Mouse (Mus musculus): ENCODE data around the gene Morc2a. TPM values are rescaled to one million over a fixed set of nuclear protein-coding genes. Genes with fewer than 3 reads are reported as not detected.

Morc2a gene
- polyA plus RNA-seq, 1 experiment from 2014 or later: 24.8 TPM

DNA sequence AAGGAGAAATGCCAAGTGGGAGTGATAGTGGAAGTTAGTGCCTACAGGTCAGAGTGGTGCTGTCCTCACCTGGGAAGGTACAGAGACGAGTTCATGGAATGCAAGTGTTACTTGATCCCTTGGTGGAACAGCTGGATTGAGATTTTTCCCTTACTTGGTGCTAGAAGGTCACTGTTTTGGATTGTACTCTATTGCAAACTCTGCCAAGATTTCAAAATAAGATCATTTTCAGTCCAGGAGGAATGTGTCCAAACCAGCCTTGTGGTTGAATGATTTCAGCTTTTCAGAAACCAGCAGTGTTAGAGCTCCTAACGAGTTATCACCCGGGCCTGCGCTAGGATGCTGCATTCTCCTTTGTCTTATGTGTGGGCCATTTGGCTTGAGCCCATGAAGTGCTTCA lies 25.6 kb downstream of the Morc2a start:
- no peak overlapping the region for H3K4me2 ChIP-seq (ENCODE audit: low read length)
- H3K4me1 ChIP-seq (replicated peaks; ENCODE audit: control insufficient read depth, insufficient read depth, low read length): no peaks in the 10 kb centered on the region
- no peaks in the 10 kb centered on the region for H3K27me3 ChIP-seq (replicated peaks; ENCODE audit: control insufficient read depth, insufficient read depth, low read length)
- H3K27ac ChIP-seq (ENCODE audit: low read depth): no peak overlapping the region
- no peak overlapping the region for H3K9ac ChIP-seq (ENCODE audit: low read length)
- ATAC-seq (replicated peaks; ENCODE audit: low FRiP score, low TSS enrichment, low read depth) (no peak), DNase-seq (ENCODE audit: low spot score) (no peak)
- 91% methylated on average over 4 of the region's 4 CpGs for WGBS
- peaks cover 100% of the 10 kb centered on the region for H3K36me3 ChIP-seq (ENCODE audit: control insufficient read depth, insufficient read depth, low read length)
- no peaks in the 10 kb centered on the region for H3K9me3 ChIP-seq (ENCODE audit: control insufficient read depth, low read length)
- H3K4me3 ChIP-seq (ENCODE audit: low read depth, low read length): no peak overlapping the region

DNA sequence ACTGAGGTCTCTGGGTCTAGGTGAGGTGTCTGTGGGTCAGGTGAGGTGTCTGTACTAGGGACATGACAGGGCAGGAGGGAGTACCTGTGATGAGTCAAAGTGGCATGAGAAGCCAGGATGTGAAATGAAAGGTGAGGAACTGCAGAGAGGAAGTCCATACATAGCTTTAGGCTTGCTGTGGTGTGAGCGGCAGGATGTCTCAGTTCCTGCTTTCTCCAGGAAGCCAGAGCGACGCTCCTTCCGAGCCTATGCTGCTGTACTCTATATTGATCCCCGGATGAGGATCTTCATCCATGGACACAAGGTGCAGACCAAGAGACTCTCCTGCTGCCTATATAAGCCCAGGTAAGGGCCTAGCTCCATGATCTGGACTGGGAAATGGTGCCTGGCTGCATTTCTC lies 27.4 kb downstream of the Morc2a start:
- no peaks in the 10 kb centered on the region for H3K27me3 ChIP-seq (replicated peaks; ENCODE audit: control insufficient read depth, insufficient read depth, low read length)
- peaks cover 100% of the 10 kb centered on the region for H3K36me3 ChIP-seq (ENCODE audit: control insufficient read depth, insufficient read depth, low read length)
- no peaks in the 10 kb centered on the region for H3K4me1 ChIP-seq (replicated peaks; ENCODE audit: control insufficient read depth, insufficient read depth, low read length)
- no peak for DNase-seq (ENCODE audit: low spot score)
- no peak overlapping the region for H3K27ac ChIP-seq (ENCODE audit: low read depth)
- H3K9ac ChIP-seq (ENCODE audit: low read length): no peak overlapping the region
- H3K4me2 ChIP-seq (ENCODE audit: low read length): no peak overlapping the region
- ATAC-seq (replicated peaks; ENCODE audit: low FRiP score, low TSS enrichment, low read depth): no peak
- H3K4me3 ChIP-seq (ENCODE audit: low read depth, low read length): no peak overlapping the region
- 90% methylated on average over 5 of the region's 5 CpGs for WGBS
- H3K9me3 ChIP-seq (ENCODE audit: control insufficient read depth, low read length): no peaks in the 10 kb centered on the region

DNA sequence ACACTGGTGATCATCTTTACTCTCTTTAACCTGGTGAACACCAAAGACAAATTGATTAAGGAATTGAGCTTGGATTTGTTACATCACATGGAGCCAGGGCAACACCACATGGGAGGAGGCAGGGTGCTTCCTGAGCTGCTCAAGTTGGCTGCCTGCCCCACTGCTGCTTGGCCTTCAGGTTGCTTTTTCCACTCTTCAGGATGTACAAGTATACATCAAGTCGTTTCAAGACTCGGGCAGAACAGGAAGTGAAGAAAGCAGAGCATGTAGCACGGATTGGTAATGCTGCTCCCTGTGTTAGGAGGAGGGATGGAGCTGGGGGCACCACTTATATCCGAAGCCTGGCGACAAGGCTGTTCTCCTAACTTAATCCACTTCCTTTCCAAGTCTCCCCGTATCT lies 28.2 kb downstream of the Morc2a start:
- ATAC-seq (replicated peaks; ENCODE audit: low FRiP score, low TSS enrichment, low read depth): no peak
- DNase-seq (ENCODE audit: low spot score): no peak
- WGBS: 82% methylated on average over 6 of the region's 6 CpGs
- no peak overlapping the region for H3K4me2 ChIP-seq (ENCODE audit: low read length)
- no peak overlapping the region for H3K9ac ChIP-seq (ENCODE audit: low read length)
- no peaks in the 10 kb centered on the region for H3K4me1 ChIP-seq (replicated peaks; ENCODE audit: control insufficient read depth, insufficient read depth, low read length)
- H3K9me3 ChIP-seq (ENCODE audit: control insufficient read depth, low read length): no peaks in the 10 kb centered on the region
- H3K36me3 ChIP-seq (ENCODE audit: control insufficient read depth, insufficient read depth, low read length): peaks cover 99% of the 10 kb centered on the region
- H3K4me3 ChIP-seq (ENCODE audit: low read depth, low read length): no peak overlapping the region
- no peak overlapping the region for H3K27ac ChIP-seq (ENCODE audit: low read depth)
- no peaks in the 10 kb centered on the region for H3K27me3 ChIP-seq (replicated peaks; ENCODE audit: control insufficient read depth, insufficient read depth, low read length)

DNA sequence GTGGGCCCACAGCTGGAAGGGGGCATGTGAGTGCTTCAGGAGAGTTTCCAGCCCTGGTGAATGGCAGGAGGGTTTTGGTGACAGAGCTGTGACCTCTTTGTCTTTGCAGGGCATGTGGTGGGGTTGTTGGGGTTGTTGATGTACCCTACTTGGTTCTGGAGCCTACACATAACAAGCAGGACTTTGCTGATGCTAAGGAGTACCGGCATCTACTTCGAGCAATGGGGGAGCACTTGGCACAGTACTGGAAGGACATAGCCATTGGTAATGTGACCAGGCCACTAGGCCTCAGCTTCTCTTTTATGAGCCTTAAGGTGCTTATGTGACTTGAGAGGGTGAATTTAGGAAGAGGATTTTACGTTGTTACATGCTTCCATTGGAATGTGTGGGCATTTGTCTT lies 30.8 kb downstream of the Morc2a start:
- ATAC-seq (replicated peaks; ENCODE audit: low FRiP score, low TSS enrichment, low read depth) (no peak), DNase-seq (ENCODE audit: low spot score) (no peak)
- H3K4me3 ChIP-seq (ENCODE audit: low read depth, low read length): no peak overlapping the region
- H3K9me3 ChIP-seq (ENCODE audit: control insufficient read depth, low read length): no peaks in the 10 kb centered on the region
- H3K4me1 ChIP-seq (replicated peaks; ENCODE audit: control insufficient read depth, insufficient read depth, low read length): no peaks in the 10 kb centered on the region
- no peak overlapping the region for H3K9ac ChIP-seq (ENCODE audit: low read length)
- no peak overlapping the region for H3K27ac ChIP-seq (ENCODE audit: low read depth)
- H3K4me2 ChIP-seq (ENCODE audit: low read length): no peak overlapping the region
- 96% methylated on average over 3 of the region's 3 CpGs for WGBS
- H3K27me3 ChIP-seq (replicated peaks; ENCODE audit: control insufficient read depth, insufficient read depth, low read length): no peaks in the 10 kb centered on the region
- H3K36me3 ChIP-seq (ENCODE audit: control insufficient read depth, insufficient read depth, low read length): peaks cover 99% of the 10 kb centered on the region

DNA sequence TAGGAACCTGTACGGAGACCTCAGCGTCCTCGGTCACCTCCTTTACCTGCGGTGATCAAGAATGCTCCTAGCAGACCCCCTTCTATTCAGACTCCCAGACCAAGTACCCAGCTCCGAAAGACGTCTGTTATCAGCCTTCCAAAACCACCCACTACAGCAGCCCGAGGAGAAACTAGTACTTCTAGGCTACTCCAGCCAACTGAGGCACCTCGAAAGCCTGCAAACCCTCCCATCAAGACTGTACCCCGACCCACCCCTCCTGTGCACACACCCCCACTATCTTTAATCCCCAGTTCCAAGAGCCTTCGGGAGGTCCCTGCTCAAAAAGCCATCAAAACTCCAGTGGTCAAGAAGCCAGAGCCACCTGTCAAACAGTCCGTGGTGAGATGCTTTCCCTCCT lies 34.7 kb downstream of the Morc2a start:
- H3K36me3 ChIP-seq (ENCODE audit: control insufficient read depth, insufficient read depth, low read length): peaks cover 98% of the 10 kb centered on the region
- WGBS: 93% methylated on average over 11 of the region's 11 CpGs
- ATAC-seq (replicated peaks; ENCODE audit: low FRiP score, low TSS enrichment, low read depth): no peak

DNA sequence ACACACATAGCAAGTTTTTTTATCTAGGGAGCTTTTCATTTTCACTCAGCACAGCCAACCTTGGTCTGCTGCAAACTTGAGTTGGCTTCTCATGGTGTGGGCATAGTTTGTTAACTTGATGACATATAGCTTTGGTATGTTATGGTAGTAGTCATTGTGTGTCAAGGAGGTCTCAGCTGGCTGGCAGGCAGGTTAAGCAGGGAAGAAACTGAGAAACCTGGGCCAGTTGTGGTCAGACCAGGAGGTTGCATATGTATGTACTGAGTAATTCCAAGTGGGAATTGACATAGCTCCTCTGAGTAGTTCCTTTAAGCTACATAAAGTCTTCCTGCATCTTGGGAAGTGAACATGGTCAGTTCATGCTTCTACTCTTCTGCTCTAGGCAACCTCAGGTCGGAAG lies 35.2 kb downstream of the Morc2a start:
- Histone ChIP-seq H3K27ac (ENCODE audit: low read depth) (no peak overlapping the region), H3K36me3 (ENCODE audit: control insufficient read depth, insufficient read depth, low read length) (peaks cover 98% of the 10 kb centered on the region), H3K9ac (ENCODE audit: low read length) (no peak overlapping the region), H3K4me2 (ENCODE audit: low read length) (no peak overlapping the region), H3K9me3 (ENCODE audit: control insufficient read depth, low read length) (no peaks in the 10 kb centered on the region), H3K4me1 (replicated peaks; ENCODE audit: control insufficient read depth, insufficient read depth, low read length) (no peaks in the 10 kb centered on the region), H3K4me3 (ENCODE audit: low read depth, low read length) (no peak overlapping the region), H3K27me3 (replicated peaks; ENCODE audit: control insufficient read depth, insufficient read depth, low read length) (no peaks in the 10 kb centered on the region)
- DNase-seq (ENCODE audit: low spot score) (no peak), ATAC-seq (replicated peaks; ENCODE audit: low FRiP score, low TSS enrichment, low read depth) (no peak)
- WGBS: 100% methylated on average over 1 of the region's 1 CpGs

More for the DNA sequence above, 34.7 kb downstream of the Morc2a start:
- Histone ChIP-seq H3K9me3 (ENCODE audit: control insufficient read depth, low read length) (no peaks in the 10 kb centered on the region), H3K4me2 (ENCODE audit: low read length) (no peak overlapping the region), H3K27ac (ENCODE audit: low read depth) (no peak overlapping the region), H3K27me3 (replicated peaks; ENCODE audit: control insufficient read depth, insufficient read depth, low read length) (no peaks in the 10 kb centered on the region), H3K9ac (ENCODE audit: low read length) (no peak overlapping the region), H3K4me1 (replicated peaks; ENCODE audit: control insufficient read depth, insufficient read depth, low read length) (no peaks in the 10 kb centered on the region), H3K4me3 (ENCODE audit: low read depth, low read length) (no peak overlapping the region)
- no peak for DNase-seq (ENCODE audit: low spot score)

DNA sequence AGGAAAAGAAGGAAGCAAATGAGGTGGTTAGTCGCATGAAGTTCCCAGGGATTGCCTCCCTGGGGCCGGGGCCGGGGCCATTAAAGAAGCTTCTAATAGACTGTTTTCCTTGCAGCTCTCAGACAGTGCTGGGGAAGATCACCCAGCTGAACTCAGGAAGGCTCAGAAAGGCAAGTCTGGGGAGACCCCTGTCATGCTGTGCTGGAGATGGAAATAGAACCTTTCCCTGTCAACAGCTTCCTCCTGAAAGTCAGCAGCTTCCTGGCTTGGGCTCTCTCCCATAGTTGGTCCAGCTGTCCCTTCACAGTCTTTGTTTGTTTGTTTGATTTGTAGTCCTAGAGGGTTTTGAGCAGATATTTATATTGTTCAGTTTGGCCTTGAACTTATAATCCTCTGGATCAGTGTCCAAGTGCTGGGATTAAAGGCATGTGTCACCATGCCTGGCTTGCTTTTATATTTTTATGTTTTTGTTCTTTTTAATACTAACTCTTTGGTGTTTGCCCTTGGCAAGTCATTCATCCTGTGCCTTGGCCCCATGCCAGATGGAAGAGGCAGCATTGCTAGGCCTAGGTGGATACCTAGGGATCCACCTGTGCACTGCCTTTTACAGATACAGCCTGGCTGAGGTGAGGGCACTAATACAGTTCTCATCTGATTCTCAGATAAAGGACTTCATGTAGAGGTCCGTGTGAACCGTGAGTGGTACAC lies 35.9 kb downstream of the Morc2a start:
- H3K36me3 ChIP-seq (ENCODE audit: control insufficient read depth, insufficient read depth, low read length): peaks cover 98% of the 10 kb centered on the region
- 94% methylated on average over 5 of the region's 5 CpGs for WGBS
- no peak for DNase-seq (ENCODE audit: low spot score)

DNA sequence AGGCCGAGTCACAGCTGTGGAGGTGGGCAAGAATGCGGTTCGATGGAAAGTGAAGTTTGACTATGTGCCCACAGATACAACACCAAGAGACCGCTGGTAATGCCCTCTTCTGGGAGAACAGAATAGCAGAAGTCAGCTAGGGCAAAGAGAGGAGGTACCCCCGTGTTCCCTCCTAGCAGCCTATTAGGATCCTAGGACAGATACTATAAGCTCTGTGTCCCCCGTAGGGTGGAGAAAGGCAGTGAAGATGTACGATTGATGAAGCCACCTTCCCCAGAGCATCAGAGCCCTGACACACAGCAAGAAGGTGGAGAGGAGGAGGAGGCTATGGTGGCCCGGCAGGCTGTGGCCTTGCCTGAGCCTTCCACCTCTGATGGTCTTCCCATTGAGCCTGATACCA lies 36.4 kb downstream of the Morc2a start:
- DNase-seq (ENCODE audit: low spot score) (no peak), ATAC-seq (replicated peaks; ENCODE audit: low FRiP score, low TSS enrichment, low read depth) (no peak)
- no peak overlapping the region for H3K4me2 ChIP-seq (ENCODE audit: low read length)
- H3K27me3 ChIP-seq (replicated peaks; ENCODE audit: control insufficient read depth, insufficient read depth, low read length): no peaks in the 10 kb centered on the region
- no peak overlapping the region for H3K9ac ChIP-seq (ENCODE audit: low read length)
- no peak overlapping the region for H3K4me3 ChIP-seq (ENCODE audit: low read depth, low read length)
- H3K27ac ChIP-seq (ENCODE audit: low read depth): no peak overlapping the region
- 90% methylated on average over 8 of the region's 8 CpGs for WGBS
- peaks cover 98% of the 10 kb centered on the region for H3K36me3 ChIP-seq (ENCODE audit: control insufficient read depth, insufficient read depth, low read length)
- no peaks in the 10 kb centered on the region for H3K9me3 ChIP-seq (ENCODE audit: control insufficient read depth, low read length)
- no peaks in the 10 kb centered on the region for H3K4me1 ChIP-seq (replicated peaks; ENCODE audit: control insufficient read depth, insufficient read depth, low read length)

More for the DNA sequence above, 35.9 kb downstream of the Morc2a start:
- H3K4me1 ChIP-seq (replicated peaks; ENCODE audit: control insufficient read depth, insufficient read depth, low read length): no peaks in the 10 kb centered on the region
- H3K9me3 ChIP-seq (ENCODE audit: control insufficient read depth, low read length): no peaks in the 10 kb centered on the region
- no peak overlapping the region for H3K4me3 ChIP-seq (ENCODE audit: low read depth, low read length)
- ATAC-seq (replicated peaks; ENCODE audit: low FRiP score, low TSS enrichment, low read depth): no peak
- H3K27me3 ChIP-seq (replicated peaks; ENCODE audit: control insufficient read depth, insufficient read depth, low read length): no peaks in the 10 kb centered on the region
- H3K4me2 ChIP-seq (ENCODE audit: low read length): no peak overlapping the region
- no peak overlapping the region for H3K27ac ChIP-seq (ENCODE audit: low read depth)
- H3K9ac ChIP-seq (ENCODE audit: low read length): no peak overlapping the region

DNA sequence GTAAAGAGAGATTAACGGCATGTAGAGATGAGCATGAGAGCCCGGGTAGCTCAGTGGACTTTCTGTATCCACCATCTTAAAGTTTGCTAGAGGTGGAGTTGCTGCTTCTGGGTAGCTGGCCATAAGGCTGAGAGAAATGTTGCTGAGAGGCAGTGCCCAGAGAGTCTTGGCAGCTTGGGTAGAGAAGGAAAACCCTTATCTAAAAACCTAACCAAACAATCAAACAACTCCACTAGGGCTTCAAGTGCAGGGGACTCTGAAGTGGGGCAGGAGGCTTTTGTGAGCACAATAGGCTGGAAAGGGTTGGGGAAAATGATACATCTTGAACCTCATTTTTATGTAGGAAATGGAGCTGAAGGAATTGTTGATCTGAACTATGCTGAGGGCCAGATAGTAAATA lies 37.3 kb downstream of the Morc2a start:
- Histone ChIP-seq H3K27ac (ENCODE audit: low read depth) (no peak overlapping the region), H3K4me1 (replicated peaks; ENCODE audit: control insufficient read depth, insufficient read depth, low read length) (no peaks in the 10 kb centered on the region), H3K27me3 (replicated peaks; ENCODE audit: control insufficient read depth, insufficient read depth, low read length) (no peaks in the 10 kb centered on the region), H3K9ac (ENCODE audit: low read length) (no peak overlapping the region), H3K36me3 (ENCODE audit: control insufficient read depth, insufficient read depth, low read length) (peaks cover 98% of the 10 kb centered on the region), H3K9me3 (ENCODE audit: control insufficient read depth, low read length) (no peaks in the 10 kb centered on the region), H3K4me3 (ENCODE audit: low read depth, low read length) (no peak overlapping the region), H3K4me2 (ENCODE audit: low read length) (no peak overlapping the region)
- DNase-seq (ENCODE audit: low spot score): no peak
- WGBS: 91% methylated on average over 2 of the region's 2 CpGs
- ATAC-seq (replicated peaks; ENCODE audit: low FRiP score, low TSS enrichment, low read depth): no peak
